Mouse (Mus musculus) ES-E14 (cell line): Measurements from ENCODE around the gene Zfp652. TPM values are rescaled to one million over a fixed set of nuclear protein-coding genes. Genes with fewer than 3 reads are reported as not detected.

ENCODE experiments used
- DNase-seq: peaks from one replicate; pipeline ENCODE4 v3.0.0-alpha.2; 2013; ENCODE audit warnings: low read depth, low spot score
- H3K27ac ChIP-seq: 2 replicates; pipeline ENCODE4 v1.5.1; 2012; ENCODE audit warnings: low read depth, mild to moderate bottlenecking, low read length, moderate library complexity, mixed read lengths; ENCODE audit not compliant: poor library complexity, insufficient read depth, severe bottlenecking
- H3K36me3 ChIP-seq: 2 replicates; pipeline ENCODE4 v1.6.1; 2012; ENCODE audit warnings: mild to moderate bottlenecking, low read length, moderate library complexity, mixed read lengths; ENCODE audit not compliant: control insufficient read depth, poor library complexity, insufficient read depth, severe bottlenecking
- H3K4me1 ChIP-seq, 2 experiments: fragments of 150-350 bp in 1 of 2; sonication (generic) in 1 of 2; 2 replicates each; pipeline ENCODE4 v1.6.1; 2012; ENCODE audit warnings: low read length in 2 of 2, mild to moderate bottlenecking in 1 of 2, mixed read lengths in 1 of 2; ENCODE audit not compliant: control insufficient read depth in 2 of 2, insufficient read depth in 2 of 2, poor library complexity in 1 of 2
- H3K4me3 ChIP-seq, 2 experiments: fragments of 150-350 bp in 1 of 2; sonication (generic) in 1 of 2; 2 replicates each; pipeline ENCODE4 v1.5.1; 2012; ENCODE audit warnings: low read length in 2 of 2, low read depth in 1 of 2, mild to moderate bottlenecking in 1 of 2, mixed read lengths in 1 of 2; ENCODE audit not compliant: insufficient read depth in 1 of 2, poor library complexity in 1 of 2, severe bottlenecking in 1 of 2
- H3K9ac ChIP-seq: 2 replicates; pipeline ENCODE4 v1.6.1; 2012; ENCODE audit warnings: low read depth, mild to moderate bottlenecking, low read length, mixed read lengths; ENCODE audit not compliant: poor library complexity, insufficient read depth, severe bottlenecking
- H3K9me3 ChIP-seq: fragments of 150-350 bp; sonication (generic); 2 replicates; pipeline ENCODE4 v1.6.1; 2012; ENCODE audit warnings: low read depth, mild to moderate bottlenecking, low read length; ENCODE audit not compliant: control insufficient read depth, insufficient read depth
- CHD2 ChIP-seq: IDR thresholded peaks from 2 replicates; pipeline ENCODE4 v1.6.1; 2014; ENCODE audit warnings: mild to moderate bottlenecking, low read depth, low read length, inconsistent platforms
- HCFC1 ChIP-seq: IDR thresholded peaks from 2 replicates; pipeline ENCODE4 v1.6.1; 2012; ENCODE audit warnings: low read length, inconsistent platforms, borderline replicate concordance; ENCODE audit not compliant: insufficient read depth
- MAFK ChIP-seq: IDR thresholded peaks from 2 replicates; pipeline ENCODE4 v1.6.1; 2014; ENCODE audit warnings: mild to moderate bottlenecking, low read depth, low read length, inconsistent platforms; ENCODE audit not compliant: insufficient read depth
- ZC3H11A ChIP-seq: IDR thresholded peaks from 2 replicates; pipeline ENCODE4 v1.6.1; 2012; ENCODE audit warnings: low read depth, mild to moderate bottlenecking, inconsistent platforms, low read length, borderline replicate concordance
- ZNF384 ChIP-seq: IDR thresholded peaks from 2 replicates; pipeline ENCODE4 v1.6.1; 2012; ENCODE audit warnings: low read depth, low read length, inconsistent platforms
- in situ Hi-C, 2 experiments: fragments of 600-800 bp; cut with MboI; formaldehyde crosslinking; loops; one replicate each; pipeline ENCODE4 v1.15.1; 2025; ENCODE audit warnings: low sequenced_read_pairs in 2 of 2, inconsistent platforms in 1 of 2; ENCODE audit not compliant: unreplicated experiment in 2 of 2
- total RNA-seq: library from RNA; depleted of rRNA; stranded (reverse); fragments of 300-350 nt; gene quantifications from 2 replicates; pipeline ENCODE4 v1.2.3, GENCODE M21; 2012

The Zfp652 gene
- total RNA-seq, 1 experiment: 26.9 TPM

- Histone ChIP-seq H3K27ac (no peak overlapping the region), H3K9ac (no peak overlapping the region; the same call in 1 of the 2 replicates), H3K36me3 (peaks cover 3% of the 10 kb centered on the region; the same call in 1 of the 2 replicates), H3K9me3 (no peaks in the 10 kb centered on the region), H3K4me1 (peaks cover 0 to 10% of the 10 kb centered on the region in 2 experiments; a peak in 3 of 4 replicates), H3K4me3 (no peak overlapping the region)
- no peak for DNase-seq
- in situ Hi-C loops: no loop called here
- peak; percentile 64; the same call in 1 of the 2 replicates for TF ChIP-seq MAFK
- TF ChIP-seq ZC3H11A: no peak
- no peak for TF ChIP-seq HCFC1
- TF ChIP-seq CHD2: no peak
- TF ChIP-seq ZNF384: no peak
Measured at GRCm38 (mm10) chr11:95777323-95778297, 65.1 kb downstream of the Zfp652 start.

GRCm38 (mm10) chr11:95778831-95779251 is 66.4 kb downstream of the Zfp652 start:
- DNase-seq: no peak
- Histone ChIP-seq H3K4me3 (no peak overlapping the region), H3K36me3 (peaks cover 3% of the 10 kb centered on the region; the same call in 1 of the 2 replicates), H3K4me1 (peaks cover 0 to 9% of the 10 kb centered on the region in 2 experiments; a peak in 3 of 4 replicates), H3K27ac (no peak overlapping the region), H3K9me3 (no peaks in the 10 kb centered on the region), H3K9ac (no peak overlapping the region)
- in situ Hi-C loops: no loop called here
- TF ChIP-seq CHD2 (no peak), HCFC1 (no peak)

GRCm38 (mm10) chr11:95779366-95779765 is 66.9 kb downstream of the Zfp652 start:
- DNase-seq: no peak
- peaks cover 3% of the 10 kb centered on the region; the same call in 1 of the 2 replicates for H3K36me3 ChIP-seq
- H3K9ac ChIP-seq: no peak overlapping the region

GRCm38 (mm10) chr11:95780480-95780879 is 68.0 kb downstream of the Zfp652 start:
- in situ Hi-C loops: no loop called here
- no peak overlapping the region for H3K4me3 ChIP-seq
- no peaks in the 10 kb centered on the region for H3K9me3 ChIP-seq
- H3K4me1 ChIP-seq: peaks cover 0 to 9% of the 10 kb centered on the region in 2 experiments; a peak in 3 of 4 replicates
- no peak overlapping the region for H3K9ac ChIP-seq
- no peak for TF ChIP-seq ZNF384
- TF ChIP-seq CHD2: no peak
- no peak for TF ChIP-seq MAFK
- TF ChIP-seq ZC3H11A: no peak
- no peak for TF ChIP-seq HCFC1
- H3K36me3 ChIP-seq: peaks cover 3% of the 10 kb centered on the region; the same call in 1 of the 2 replicates
- no peak overlapping the region for H3K27ac ChIP-seq
- DNase-seq: no peak

More at GRCm38 (mm10) chr11:95779366-95779765, 66.9 kb downstream of the Zfp652 start:
- Histone ChIP-seq H3K4me3 (no peak overlapping the region), H3K9me3 (no peaks in the 10 kb centered on the region), H3K27ac (no peak overlapping the region), H3K4me1 (peaks cover 0 to 9% of the 10 kb centered on the region in 2 experiments; a peak in 3 of 4 replicates)
- in situ Hi-C loops: no loop called here
- TF ChIP-seq CHD2 (no peak), ZNF384 (no peak), HCFC1 (no peak), ZC3H11A (no peak), MAFK (no peak)
